ENCODE assay signal across 8 mouse cellular contexts in genomic region chr4:41465287-41465665, GRCm38 (mm10). TPM values are rescaled to one million over a fixed set of nuclear protein-coding genes. Genes with fewer than 3 reads are reported as not detected.
A peak's percentile ranks its signal among the peaks of the same experiment; 100 is the strongest.
DNase-seq lines count a peak whose midpoint lies in the region; ATAC-seq and TF ChIP-seq lines count a peak whose summit lies in the region.

No protein-coding gene starts in this region.

- peak overlapping the region; percentile 96 for H3K4me3 ChIP-seq in testis, adult 2 months (ENCODE audit: control insufficient read depth, low read depth, low read length)
- peak overlapping the region; percentile 73 for H3K4me3 ChIP-seq in limb, embryonic 13.5 days
- H3K4me3 ChIP-seq in stomach, embryonic 15.5 days (replicated peaks): peak overlapping the region; percentile 85

- no peaks in the 10 kb centered on the region for H3K9me3 ChIP-seq in limb, embryonic 13.5 days
- H3K9me3 ChIP-seq in stomach, embryonic 15.5 days: no peaks in the 10 kb centered on the region

- no peak for DNase-seq in frontal cortex, postnatal 14 days (ENCODE audit: low spot score in 2 of 2)
- no peak for DNase-seq in testis, postnatal 10 days (ENCODE audit: low spot score)
- no peak for DNase-seq in gastrocnemius, adult 8-10 months (ENCODE audit: low spot score in 2 of 2)
- DNase-seq in kidney, postnatal 25 days: no peak

- peaks cover 2% of the 10 kb centered on the region for H3K4me1 ChIP-seq in testis, adult 2 months (ENCODE audit: control insufficient read depth, insufficient read depth, low read length)
- H3K4me1 ChIP-seq in limb, embryonic 13.5 days: peaks cover 28% of the 10 kb centered on the region
- peaks cover 10% of the 10 kb centered on the region for H3K4me1 ChIP-seq in stomach, embryonic 15.5 days

- no peak for TF ChIP-seq POLR2A in testis, adult 2 months (IDR thresholded peaks at IDR 0.05; ENCODE audit: control insufficient read depth, low read depth, low read length)

- no peak for TF ChIP-seq CTCF in testis, adult 2 months (IDR thresholded peaks at IDR 0.05; ENCODE audit: control insufficient read depth, insufficient read depth, insufficient replicate concordance, low read depth, low read length)

- whole genome bisulfite sequencing in limb, embryonic 13.5 days: 5% methylated on average over 17 of the region's 17 CpGs
- WGBS in stomach, embryonic 15.5 days: 4% methylated on average over 17 of the region's 17 CpGs

- ATAC-seq in frontal cortex, adult (ENCODE audit: low TSS enrichment): 0 out of 2 replicates have a peak, but pooled peaks have one; percentile 7
- ATAC-seq in limb, embryonic 13.5 days (ENCODE audit: low FRiP score, low read depth): no peak
- ATAC-seq in stomach, embryonic 15.5 days (ENCODE audit: insufficient read depth, low FRiP score, low read depth): no peak; the same call in 1 of the 2 replicates

- H3K36me3 ChIP-seq in testis, adult 2 months (ENCODE audit: control insufficient read depth, insufficient read depth, low read length): no peaks in the 10 kb centered on the region; the same call in 1 of the 2 replicates
- no peaks in the 10 kb centered on the region for H3K36me3 ChIP-seq in limb, embryonic 13.5 days
- no peaks in the 10 kb centered on the region for H3K36me3 ChIP-seq in stomach, embryonic 15.5 days

- H3K27me3 ChIP-seq in testis, adult 2 months (ENCODE audit: control insufficient read depth, insufficient read depth, low read length): no peaks in the 10 kb centered on the region
- no peaks in the 10 kb centered on the region for H3K27me3 ChIP-seq in limb, embryonic 13.5 days
- no peaks in the 10 kb centered on the region for H3K27me3 ChIP-seq in stomach, embryonic 15.5 days (replicated peaks)

- peak overlapping the region; percentile 62 for H3K4me2 ChIP-seq in limb, embryonic 13.5 days (replicated peaks)
- H3K4me2 ChIP-seq in stomach, embryonic 15.5 days: peak overlapping the region; percentile 50

- H3K27ac ChIP-seq in testis, adult 2 months (ENCODE audit: control insufficient read depth, insufficient read depth, low read depth, low read length): peak overlapping the region; percentile 83
- H3K27ac ChIP-seq in limb, embryonic 13.5 days: 0 out of 2 replicates have a peak overlapping the region, but pooled peaks have one; percentile 44
- H3K27ac ChIP-seq in stomach, embryonic 15.5 days: peak overlapping the region; percentile 59

- H3K9ac ChIP-seq in limb, embryonic 13.5 days: peak overlapping the region; percentile 75
- peak overlapping the region; percentile 59 for H3K9ac ChIP-seq in stomach, embryonic 15.5 days

RNA-seq across cellular contexts. Expression of gene Nudt2, which starts 0.3 kb away (rescaled TPM):
- polyA plus RNA-seq in testis, adult 2 months (2012; rRNA removed): 12.6 and 14.3 TPM in 2 replicates
- 46.6 and 47.1 TPM in 2 replicates for polyA plus RNA-seq in limb, embryonic 13.5 days (2015; fragmentation: Nextera tagmentation; extraction: Ambion mirVana)
- polyA plus RNA-seq in stomach, embryonic 15.5 days (2015; fragmentation: Nextera tagmentation; extraction: Ambion mirVana): 48.0 and 55.7 TPM in 2 replicates
- 10 to 100 TPM; 23.9 to 32.6 (median 27.9) TPM for total RNA-seq in gastrocnemius, adult 8-10 months (2022)

RNA-seq across cellular contexts. Expression of gene Kif24, which starts 0.6 kb away (rescaled TPM):
- 11.3 and 11.9 TPM in 2 replicates for polyA plus RNA-seq in testis, adult 2 months (2012; rRNA removed)
- 8.8 and 9.6 TPM in 2 replicates for polyA plus RNA-seq in limb, embryonic 13.5 days (2015; fragmentation: Nextera tagmentation; extraction: Ambion mirVana)
- 5.5 and 6.1 TPM in 2 replicates for polyA plus RNA-seq in stomach, embryonic 15.5 days (2015; fragmentation: Nextera tagmentation; extraction: Ambion mirVana)
- under 1 TPM; 0.12 to 0.36 (median 0.15) TPM for total RNA-seq in gastrocnemius, adult 8-10 months (2022)

RNA-seq across cellular contexts. Expression of gene AI464131, which starts 37.6 kb away (rescaled TPM):
- 9.8 and 11.1 TPM in 2 replicates for polyA plus RNA-seq in testis, adult 2 months (2012; rRNA removed)
- polyA plus RNA-seq in limb, embryonic 13.5 days (2015; fragmentation: Nextera tagmentation; extraction: Ambion mirVana): 3.8 and 4.1 TPM in 2 replicates
- 5.7 and 6.4 TPM in 2 replicates for polyA plus RNA-seq in stomach, embryonic 15.5 days (2015; fragmentation: Nextera tagmentation; extraction: Ambion mirVana)
- 100 to 1,000 TPM in 1 of 4 experiments, 10 to 100 TPM in 3; 65.9 to 101 (median 86.2) TPM for total RNA-seq in gastrocnemius, adult 8-10 months (2022)

RNA-seq across cellular contexts. Expression of gene 1110017D15Rik, which starts 51.9 kb away (rescaled TPM):
- polyA plus RNA-seq in testis, adult 2 months (2012; rRNA removed): 1,051 and 1,062 TPM in 2 replicates
- polyA plus RNA-seq in limb, embryonic 13.5 days (2015; fragmentation: Nextera tagmentation; extraction: Ambion mirVana): 1.5 and 1.6 TPM in 2 replicates
- polyA plus RNA-seq in stomach, embryonic 15.5 days (2015; fragmentation: Nextera tagmentation; extraction: Ambion mirVana): 0.30 and 0.55 TPM in 2 replicates
- total RNA-seq in gastrocnemius, adult 8-10 months (2022): not detected
